In genomic region chr3:52104636-52105151, GRCm38 (mm10) we compare ENCODE assay signal across 8 mouse cellular contexts. TPM values are rescaled to one million over a fixed set of nuclear protein-coding genes. Genes with fewer than 3 reads are reported as not detected.
DNase-seq lines count a peak whose midpoint lies in the region; ATAC-seq lines count a peak whose summit lies in the region.

TSS of gene Maml3 (minus strand) at chr3:52105076.

- H3K4me3 ChIP-seq in hindbrain, embryonic 12.5 days, result peak within 1 kb of the TSS; percentile 88

- no peaks in the 10 kb centered on the region for H3K36me3 ChIP-seq in hindbrain, embryonic 12.5 days

- peaks cover 4% of the 10 kb centered on the region; the same call in 1 of the 2 replicates for H3K4me1 ChIP-seq in hindbrain, embryonic 12.5 days

- peak within 1 kb of the TSS; percentile 90 for H3K9ac ChIP-seq in hindbrain, embryonic 12.5 days

- H3K27me3 ChIP-seq in hindbrain, embryonic 12.5 days, result no peaks in the 10 kb centered on the region

- peak within 1 kb of the TSS; percentile 99 for H3K27ac ChIP-seq in hindbrain, embryonic 12.5 days

- H3K4me2 ChIP-seq in hindbrain, embryonic 12.5 days (replicated peaks), result peak within 1 kb of the TSS; percentile 83

- ATAC-seq in hindbrain, embryonic 12.5 days (ENCODE audit: low FRiP score), result peak; percentile 32

- peak; percentile 86 for DNase-seq in R1 (ENCODE audit: low read depth, low spot score)
- peak; percentile 95 to 97 for DNase-seq in cerebellum, postnatal 10 days
- peak; percentile 83 to 87 for DNase-seq in frontal cortex, postnatal 10 days (ENCODE audit: low spot score in 2 of 2)
- peak; percentile 69 to 74 for DNase-seq in layer of hippocampus, postnatal 25 days (ENCODE audit: extremely low spot score in 1 of 2, low spot score in 1 of 2)
- peak; percentile 93 for DNase-seq in lung, postnatal 14 days
- peak; percentile 94 for DNase-seq in ovary, postnatal 36 days (ENCODE audit: low spot score)
- peak; percentile 94 for DNase-seq in thymus, postnatal 14 days

- WGBS in hindbrain, embryonic 12.5 days, result under 1% methylated on average over 42 of the region's 49 CpGs

- H3K9me3 ChIP-seq in hindbrain, embryonic 12.5 days (replicated peaks), result no peaks in the 10 kb centered on the region

RNA-seq across cellular contexts. Expression of gene Maml3, which starts in this region (rescaled TPM):
- 8.3 and 8.9 TPM in 2 replicates for polyA plus RNA-seq in hindbrain, embryonic 12.5 days (2016; fragmentation: Nextera tagmentation; extraction: Ambion mirVana)
- 10 to 100 TPM in 1 of 2 experiments, 1 to 10 TPM in 1; 7.3 to 10.0 TPM for total RNA-seq in layer of hippocampus, postnatal 25 days (2021)

Comparison
In these comparisons a context has a peak if more than half of its experiments do, and no peak if none do; other contexts are left out.
1. Peak in every context shown above with its lines: DNase-seq, ATAC-seq, H3K4me3 ChIP-seq and H3K27ac ChIP-seq.